Mouse (Mus musculus): ENCODE measurements around the gene Arid3a.

Arid3a gene

GRCm38 (mm10) chr10:79908167-79909091 is 18.4 kb upstream of the Arid3a start, which contains the start of gene Med16:
TSS of gene Med16 (minus strand) at chr10:79908923.
- peak; percentile 96 for DNase-seq (ENCODE audit: low read depth, low spot score)

GRCm38 (mm10) chr10:79909092-79909922 is 17.5 kb upstream of the Arid3a start:
- no peak for DNase-seq (ENCODE audit: low read depth, low spot score)

DNA sequence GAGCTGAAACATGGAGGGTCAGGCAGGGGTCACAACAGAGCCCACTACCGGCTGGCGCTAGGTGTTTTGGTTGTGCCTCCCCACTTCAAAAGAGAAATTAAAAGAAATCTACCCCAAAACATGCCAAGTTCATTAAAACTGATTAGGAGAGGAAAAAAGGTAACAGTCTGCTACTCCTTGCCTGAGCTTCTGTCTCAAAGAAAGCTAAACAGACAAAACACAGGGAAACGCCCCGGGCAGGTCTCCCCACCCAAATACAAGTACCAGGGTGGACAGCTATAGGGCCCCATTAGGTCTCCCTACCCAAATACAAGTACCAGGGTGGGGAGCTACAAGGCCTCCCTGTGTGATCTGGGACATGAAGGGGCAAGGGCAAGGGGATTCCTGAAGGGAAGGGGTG is 16.3 kb upstream of the Arid3a start, which contains the start of gene Gm26602:
Gene Gm26602, plus strand, starts transcription at position 301 of the 400 bp plus-strand sequence.
- DNase-seq (ENCODE audit: low read depth, low spot score): no peak

GRCm38 (mm10) chr10:79912412-79912811 is 14.4 kb upstream of the Arid3a start:
- DNase-seq (ENCODE audit: low read depth, low spot score): no peak

DNA sequence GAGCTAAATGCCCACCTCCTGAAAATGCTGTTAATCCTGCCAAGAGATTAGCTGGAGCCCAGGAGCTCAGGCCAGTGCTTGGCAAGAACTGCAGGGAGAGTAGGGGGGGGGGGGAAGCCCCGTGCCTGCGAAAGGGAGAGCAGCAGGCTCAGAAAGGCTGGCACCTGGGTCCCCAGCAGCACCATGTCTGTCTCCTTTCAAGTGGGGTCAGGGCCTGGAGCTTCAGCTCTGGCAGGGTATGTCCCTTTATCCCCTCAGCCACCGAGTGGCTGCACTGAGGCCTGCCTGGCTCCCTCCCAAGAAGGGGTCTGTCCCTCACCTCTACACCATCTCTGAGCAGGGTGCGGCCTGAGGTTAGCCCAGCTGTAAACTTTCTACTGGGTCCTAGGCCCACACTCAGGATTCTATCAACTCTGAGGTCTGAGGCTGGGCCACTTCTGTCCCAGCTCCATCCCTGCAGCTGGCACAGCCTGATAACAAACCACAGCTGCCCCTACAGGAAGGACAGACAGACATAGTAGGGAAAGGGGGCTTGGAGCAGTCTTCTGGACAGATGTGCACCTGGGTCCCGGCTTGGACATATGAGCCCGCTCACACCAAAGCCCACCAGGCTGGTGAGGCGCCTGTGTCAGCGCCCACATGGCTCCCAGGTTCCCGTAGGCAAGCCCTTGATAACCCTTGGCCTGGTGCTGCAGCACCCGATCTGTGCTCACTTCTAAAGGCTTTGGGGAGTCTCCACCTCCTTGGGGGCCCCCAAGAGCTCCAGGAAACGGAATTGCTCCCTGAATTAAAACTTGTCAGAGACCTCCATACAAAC is 12.5 kb upstream of the Arid3a start:
- no peak for DNase-seq (ENCODE audit: low read depth, low spot score)

GRCm38 (mm10) chr10:79914948-79915596 is 11.8 kb upstream of the Arid3a start:
- DNase-seq (ENCODE audit: low read depth, low spot score): no peak

DNA sequence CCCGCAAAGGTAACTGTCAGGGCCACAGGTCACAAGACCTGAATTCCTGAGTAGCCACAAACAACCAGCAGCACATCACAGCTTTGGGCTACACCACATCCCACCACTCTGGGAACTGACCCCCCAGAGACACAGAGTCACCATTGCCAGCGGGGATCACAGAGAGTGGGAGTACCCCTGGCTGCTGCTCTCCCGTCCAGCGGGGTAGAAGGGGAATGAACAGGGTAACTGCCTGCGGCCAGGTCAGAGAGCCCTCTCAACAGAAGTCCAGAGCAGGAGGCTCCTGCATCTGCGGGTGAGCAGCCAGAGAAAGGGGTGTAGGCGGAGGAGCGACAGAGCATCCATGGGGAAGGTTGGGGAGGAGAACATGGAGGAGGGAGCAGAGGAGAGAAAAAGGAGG is 10.8 kb upstream of the Arid3a start:
- DNase-seq (ENCODE audit: low read depth, low spot score): no peak

GRCm38 (mm10) chr10:79916808-79917531 is 9.9 kb upstream of the Arid3a start, which contains the start of gene Kiss1r:
TSS of gene Kiss1r (plus strand) at chr10:79916971.
- DNase-seq (ENCODE audit: low read depth, low spot score): peak; percentile 72

GRCm38 (mm10) chr10:79917532-79918100 is 9.2 kb upstream of the Arid3a start:
- no peak for DNase-seq (ENCODE audit: low read depth, low spot score)

DNA sequence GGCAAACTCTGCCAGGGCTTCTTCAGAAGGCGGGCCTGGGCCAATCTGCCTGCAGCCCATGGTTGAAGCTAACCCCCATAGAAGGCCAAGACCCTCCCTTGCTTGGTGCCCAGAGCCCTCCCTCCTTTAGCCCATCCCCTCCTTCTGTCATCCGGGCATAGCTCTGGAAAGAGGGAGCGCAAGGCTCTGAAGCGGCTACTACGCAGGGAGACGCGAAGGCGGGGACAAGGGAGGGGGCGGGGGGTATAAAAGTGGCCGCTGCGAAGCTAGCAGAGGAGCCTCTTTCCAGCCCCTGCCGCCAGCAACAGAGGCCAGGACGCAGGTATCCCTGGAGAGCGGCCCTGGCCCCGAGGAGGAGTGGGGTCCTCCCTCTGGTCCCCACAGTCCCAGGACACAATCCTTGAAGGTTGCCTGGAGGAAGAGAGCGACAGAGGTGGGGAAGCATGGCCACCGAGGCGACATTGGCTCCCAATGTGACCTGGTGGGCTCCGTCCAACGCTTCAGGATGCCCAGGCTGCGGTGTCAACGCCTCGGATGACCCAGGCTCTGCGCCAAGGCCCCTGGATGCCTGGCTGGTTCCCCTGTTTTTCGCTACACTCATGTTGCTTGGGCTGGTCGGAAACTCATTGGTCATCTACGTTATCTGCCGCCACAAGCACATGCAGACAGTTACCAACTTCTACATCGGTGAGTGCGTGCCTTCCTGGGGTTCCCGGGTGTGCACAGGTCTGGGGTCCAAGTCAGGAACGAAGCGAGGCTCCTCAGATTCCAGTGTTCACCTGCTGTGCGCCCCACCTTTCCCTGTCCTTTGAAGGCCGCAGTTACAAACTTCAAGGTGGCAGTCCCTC is 8.4 kb upstream of the Arid3a start:
- DNase-seq (ENCODE audit: low read depth, low spot score): no peak

GRCm38 (mm10) chr10:79919251-79919849 is 7.5 kb upstream of the Arid3a start:
- DNase-seq (ENCODE audit: low read depth, low spot score): no peak

- DNase-seq (ENCODE audit: low read depth, low spot score): no peak
Observed at GRCm38 (mm10) chr10:79920056-79920890, 6.6 kb upstream of the Arid3a start.

DNA sequence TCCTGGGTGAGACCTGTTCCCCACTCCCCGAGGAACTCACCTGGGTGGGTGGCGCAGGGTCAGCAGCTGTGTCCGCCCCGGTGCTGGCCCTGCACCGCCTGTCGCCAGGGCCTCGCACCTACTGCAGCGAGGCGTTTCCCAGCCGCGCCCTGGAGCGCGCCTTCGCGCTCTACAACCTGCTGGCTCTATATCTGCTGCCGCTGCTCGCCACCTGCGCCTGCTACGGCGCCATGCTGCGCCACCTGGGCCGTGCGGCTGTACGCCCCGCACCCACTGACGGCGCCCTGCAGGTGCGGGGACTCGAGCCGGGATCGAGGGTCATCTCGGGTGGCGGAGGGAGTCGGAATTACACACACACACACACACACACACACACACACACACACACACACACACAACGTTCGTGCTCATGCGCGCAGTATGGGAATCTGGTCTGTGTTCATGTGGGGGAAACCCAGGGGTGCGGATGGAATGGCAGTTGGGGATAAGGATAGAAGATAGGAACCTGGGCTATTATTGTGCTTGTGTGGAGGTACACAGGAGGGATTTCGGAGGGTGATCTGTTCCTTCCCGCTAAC is 5.8 kb upstream of the Arid3a start, which contains the start of gene R3hdm4:
Gene R3hdm4, minus strand, starts transcription at position 251 of the 578 bp plus-strand sequence.
- DNase-seq (ENCODE audit: low read depth, low spot score): no peak

DNA sequence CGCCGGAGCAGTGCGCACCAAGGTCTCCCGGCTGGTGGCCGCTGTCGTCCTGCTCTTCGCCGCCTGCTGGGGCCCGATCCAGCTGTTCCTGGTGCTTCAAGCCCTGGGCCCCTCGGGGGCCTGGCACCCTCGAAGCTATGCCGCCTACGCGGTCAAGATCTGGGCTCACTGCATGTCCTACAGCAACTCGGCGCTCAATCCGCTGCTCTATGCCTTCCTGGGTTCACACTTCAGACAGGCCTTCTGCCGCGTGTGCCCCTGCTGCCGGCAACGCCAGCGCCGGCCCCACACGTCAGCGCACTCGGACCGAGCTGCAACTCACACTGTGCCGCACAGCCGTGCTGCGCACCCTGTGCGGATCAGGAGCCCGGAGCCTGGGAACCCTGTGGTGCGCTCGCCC is 5.3 kb upstream of the Arid3a start:
- DNase-seq (ENCODE audit: low read depth, low spot score): no peak

DNA sequence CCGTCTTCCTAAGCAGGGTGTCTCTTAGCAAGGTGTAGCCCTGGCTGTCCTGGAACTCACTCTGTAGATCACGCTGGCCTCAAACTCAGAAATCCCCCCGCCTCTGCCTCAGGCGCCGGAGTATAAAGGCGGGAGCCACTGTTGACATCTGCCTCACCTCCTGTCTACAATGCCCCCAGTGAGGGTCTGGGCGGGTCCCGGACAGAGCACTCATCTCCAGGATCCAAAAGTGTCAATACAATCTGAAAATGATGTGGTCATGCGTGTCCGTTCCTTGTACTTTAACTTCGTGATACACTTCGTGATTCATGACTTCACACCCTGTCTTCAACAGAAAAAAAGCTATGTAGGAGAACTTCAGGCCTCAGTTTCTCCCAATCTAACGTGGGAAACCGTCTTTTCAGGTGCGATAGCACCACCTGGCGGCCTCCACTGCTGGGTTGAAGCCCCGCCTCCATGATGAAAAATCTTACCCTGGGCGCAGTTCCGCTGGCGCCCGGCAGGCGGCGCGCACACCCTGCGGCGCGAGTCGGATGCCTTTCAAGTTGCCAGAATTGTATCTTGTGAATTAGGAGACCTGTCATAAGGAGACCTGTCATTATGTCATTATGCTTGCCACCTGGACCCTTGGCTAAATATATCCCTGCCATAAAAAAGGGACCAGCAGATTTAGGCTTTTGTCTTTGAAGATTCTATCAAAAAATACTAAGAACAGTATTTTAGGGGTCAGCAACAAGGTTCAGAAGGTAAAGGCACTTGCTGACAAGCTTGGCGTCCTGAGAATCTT is 1.7 kb upstream of the Arid3a start:
- peak; percentile 90 for DNase-seq (ENCODE audit: low read depth, low spot score)

GRCm38 (mm10) chr10:79925785-79926490 is 905 bp upstream of the Arid3a start:
- DNase-seq (ENCODE audit: low read depth, low spot score): no peak
